Mouse (Mus musculus) megakaryocyte, embryonic 14.5 days (primary cell): ENCODE results near the gene Plppr4.

Experiments
- FLI1 ChIP-seq: IDR thresholded peaks from 2 replicates; pipeline ENCODE4 v1.6.1; 2012; ENCODE audit warnings: low read length, inconsistent platforms, mixed read lengths
- GATA1 ChIP-seq: IDR thresholded peaks from 3 replicates; pipeline ENCODE4 v1.6.1; 2012; ENCODE audit warnings: mixed read lengths, low read length, inconsistent platforms, borderline replicate concordance

DNA sequence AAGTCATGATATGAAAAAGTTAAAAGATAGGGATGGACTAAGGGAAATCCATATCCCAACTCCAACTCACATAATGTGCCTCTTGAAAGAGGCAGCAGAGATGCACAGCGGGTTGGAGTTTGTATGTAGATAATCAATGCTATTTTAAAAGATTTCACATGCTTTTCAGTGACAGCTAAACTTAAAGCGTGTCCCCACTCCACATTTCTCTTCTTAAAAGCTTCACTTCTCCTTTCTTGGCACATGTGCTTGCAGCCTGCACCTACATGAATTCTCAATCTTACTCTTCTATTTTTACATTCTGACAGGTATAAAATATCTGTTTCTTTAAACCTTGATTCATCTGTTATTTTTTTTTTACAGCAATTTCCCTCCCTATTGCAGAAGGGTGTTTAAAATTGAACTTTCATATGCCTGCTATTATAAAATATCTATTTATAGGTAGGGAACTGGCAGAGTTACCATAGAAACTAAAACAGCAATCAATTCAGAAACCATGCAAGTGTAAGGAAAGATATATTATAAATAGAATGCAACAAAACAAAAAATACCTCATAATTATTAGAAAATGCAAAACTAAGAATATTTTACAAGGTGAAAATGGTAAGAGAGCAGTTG, 66.3 kb downstream of the Plppr4 start:
- no peak for TF ChIP-seq GATA1
- no peak for TF ChIP-seq FLI1
